Mouse (Mus musculus): Measurements from ENCODE around the gene Olfr339. TPM values are rescaled to one million over a fixed set of nuclear protein-coding genes. Genes with fewer than 3 reads are reported as not detected.
"Not testable (repeated sequence)": the region's sequence is repeated elsewhere in the genome, so short reads cannot be mapped to it uniquely, and the experiment has no call there.

The Olfr339 gene
- not detected in 2 replicates for total RNA-seq (2014; rRNA removed; ENCODE audit: low replicate concordance)
- not detected in 2 replicates for polyA plus RNA-seq (2015; fragmentation: Nextera tagmentation; extraction: Ambion mirVana)

DNA sequence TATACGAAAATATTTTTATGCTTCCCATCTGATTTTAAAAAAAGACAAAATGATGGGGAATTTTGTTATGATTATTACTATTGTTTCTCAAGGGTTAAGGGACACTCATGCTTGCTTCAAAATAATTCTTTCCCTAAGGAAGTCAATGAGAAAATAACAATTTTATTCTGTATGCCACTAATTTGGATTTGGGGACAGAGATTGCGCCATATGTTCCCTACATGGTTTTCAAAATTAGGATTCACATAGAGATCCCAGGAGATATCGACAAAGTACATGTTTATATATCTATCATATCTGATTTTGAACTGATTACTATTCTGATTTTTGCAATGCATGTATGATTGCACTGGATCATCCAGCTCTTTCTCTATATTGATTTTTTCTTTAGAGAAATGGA, at the start of gene Olfr339:
Gene Olfr339 (plus strand): TSS at position 301 of the 400 bp plus-strand sequence.
- Histone ChIP-seq H3K9me3 (replicated peaks; ENCODE audit: control insufficient read depth, low read length) (no peaks in the 10 kb centered on the region), H3K4me2 (ENCODE audit: low read depth, low read length) (no peak within 1 kb of the TSS), H3K9ac (replicated peaks; ENCODE audit: low read depth, low read length) (no peak within 1 kb of the TSS), H3K27me3 (ENCODE audit: control insufficient read depth, insufficient read depth, low read length) (no peaks in the 10 kb centered on the region), H3K4me1 (ENCODE audit: control insufficient read depth, insufficient read depth) (no peaks in the 10 kb centered on the region), H3K4me3 (ENCODE audit: low read depth, low read length) (no peak within 1 kb of the TSS), H3K36me3 (replicated peaks; ENCODE audit: control insufficient read depth, insufficient read depth, low read length) (no peaks in the 10 kb centered on the region), H3K27ac (ENCODE audit: low read depth) (no peak within 1 kb of the TSS)
- 62% methylated on average over 3 of the region's 3 CpGs for WGBS
- TF ChIP-seq EP300 (IDR thresholded peaks at IDR 0.05; ENCODE audit: low read depth) (no peak), CTCF (IDR thresholded peaks at IDR 0.05; ENCODE audit: low read depth) (no peak)
- ATAC-seq (ENCODE audit: insufficient read depth, low read depth) (no peak), DNase-seq (ENCODE audit: low spot score) (no peak)

DNA sequence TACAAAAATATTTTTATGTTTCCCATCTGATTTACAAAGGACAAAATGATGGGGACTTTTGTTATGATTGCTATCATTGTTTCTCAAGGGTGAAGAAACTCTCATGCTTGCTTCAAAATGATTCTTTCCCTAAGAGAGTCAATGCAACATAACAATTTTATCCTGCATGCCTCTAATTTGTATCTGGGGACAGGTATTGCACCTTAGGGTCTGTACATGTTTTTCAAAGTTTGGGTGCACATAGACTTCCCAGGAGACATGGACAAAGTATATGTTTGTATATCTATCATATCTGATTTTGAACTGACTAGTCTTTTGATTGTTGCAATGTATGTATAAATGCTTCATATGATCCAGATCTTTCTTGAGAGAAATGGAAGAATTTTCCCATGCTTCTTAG, 45.5 kb upstream of the Olfr339 start, which contains the start of gene Olfr338:
Gene Olfr338 (plus strand): TSS at position 301 of the 400 bp plus-strand sequence.
- DNase-seq (ENCODE audit: low spot score) (no peak), ATAC-seq (ENCODE audit: insufficient read depth, low read depth) (no peak)
- no peaks in the 10 kb centered on the region for H3K4me1 ChIP-seq (ENCODE audit: control insufficient read depth, insufficient read depth)
- H3K4me2 ChIP-seq (ENCODE audit: low read depth, low read length), result no peak within 1 kb of the TSS
- no peak for TF ChIP-seq EP300 (IDR thresholded peaks at IDR 0.05; ENCODE audit: low read depth)
- no peak for TF ChIP-seq CTCF (IDR thresholded peaks at IDR 0.05; ENCODE audit: low read depth)
- H3K4me3 ChIP-seq (ENCODE audit: low read depth, low read length), result no peak within 1 kb of the TSS
- no peaks in the 10 kb centered on the region for H3K36me3 ChIP-seq (replicated peaks; ENCODE audit: control insufficient read depth, insufficient read depth, low read length)
- H3K27me3 ChIP-seq (ENCODE audit: control insufficient read depth, insufficient read depth, low read length), result no peaks in the 10 kb centered on the region
- no peak within 1 kb of the TSS for H3K9ac ChIP-seq (replicated peaks; ENCODE audit: low read depth, low read length)
- H3K9me3 ChIP-seq (replicated peaks; ENCODE audit: control insufficient read depth, low read length), result no peaks in the 10 kb centered on the region
- no peak within 1 kb of the TSS for H3K27ac ChIP-seq (ENCODE audit: low read depth)

DNA sequence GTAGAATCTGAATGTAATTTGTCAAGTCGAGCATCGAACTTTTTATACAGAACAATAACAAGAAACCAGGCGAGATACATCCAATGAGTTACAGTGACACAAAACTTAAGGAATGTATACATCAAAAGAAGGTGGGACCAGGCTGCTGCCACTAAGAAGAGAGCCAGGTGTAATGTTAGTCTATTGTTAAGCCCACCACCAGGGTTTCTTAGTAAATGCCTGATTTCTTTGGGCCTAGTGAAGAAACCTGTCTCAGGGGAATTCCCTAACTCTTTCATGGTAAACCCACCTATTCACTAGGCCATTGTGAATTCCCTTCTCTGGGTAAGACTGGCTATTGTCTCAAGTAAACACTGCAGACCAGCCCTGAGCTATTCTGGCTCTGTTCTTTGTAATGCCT, 3.6 kb upstream of the Olfr339 start:
- H3K4me1 ChIP-seq (ENCODE audit: control insufficient read depth, insufficient read depth); H3K9ac ChIP-seq (replicated peaks; ENCODE audit: low read depth, low read length); ATAC-seq (ENCODE audit: insufficient read depth, low read depth); H3K36me3 ChIP-seq (replicated peaks; ENCODE audit: control insufficient read depth, insufficient read depth, low read length); H3K9me3 ChIP-seq (replicated peaks; ENCODE audit: control insufficient read depth, low read length); H3K27ac ChIP-seq (ENCODE audit: low read depth); DNase-seq (ENCODE audit: low spot score); H3K4me2 ChIP-seq (ENCODE audit: low read depth, low read length); H3K27me3 ChIP-seq (ENCODE audit: control insufficient read depth, insufficient read depth, low read length); H3K4me3 ChIP-seq (ENCODE audit: low read depth, low read length): not testable (repeated sequence)
- WGBS, result 72% methylated on average over 3 of the region's 3 CpGs

GRCm38 (mm10) chr2:36415591-36415990, 3.2 kb upstream of the Olfr339 start:
- ATAC-seq (ENCODE audit: insufficient read depth, low read depth), result not testable (repeated sequence)
- 85% methylated on average over 7 of the region's 7 CpGs for WGBS

DNA sequence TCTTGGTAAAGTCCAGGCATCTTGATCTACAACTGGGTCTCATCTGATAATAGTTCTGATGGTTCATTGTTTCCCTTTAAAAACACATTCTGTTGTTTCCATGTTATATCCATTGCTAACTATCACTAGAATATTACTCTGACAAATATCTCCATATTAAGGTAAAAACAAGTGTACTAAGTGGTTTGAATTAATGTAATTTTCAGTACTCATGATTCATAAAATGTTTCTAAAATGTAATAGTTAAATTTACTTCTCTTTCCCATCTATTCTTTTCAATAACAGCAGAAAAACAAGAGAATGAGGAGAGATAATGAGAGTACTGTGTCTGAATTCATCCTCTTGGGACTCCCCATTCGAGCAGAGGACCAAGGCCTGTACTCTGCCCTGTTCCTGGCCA, 33.5 kb downstream of the Olfr339 start, which contains the start of gene Olfr340:
Gene Olfr340 (plus strand): TSS at position 301 of the 400 bp plus-strand sequence.
- Histone ChIP-seq H3K4me2 (ENCODE audit: low read depth, low read length) (no peak within 1 kb of the TSS), H3K27me3 (ENCODE audit: control insufficient read depth, insufficient read depth, low read length) (no peaks in the 10 kb centered on the region), H3K9me3 (replicated peaks; ENCODE audit: control insufficient read depth, low read length) (no peaks in the 10 kb centered on the region), H3K4me1 (ENCODE audit: control insufficient read depth, insufficient read depth) (no peaks in the 10 kb centered on the region), H3K4me3 (ENCODE audit: low read depth, low read length) (no peak within 1 kb of the TSS), H3K27ac (ENCODE audit: low read depth) (no peak within 1 kb of the TSS), H3K9ac (replicated peaks; ENCODE audit: low read depth, low read length) (no peak within 1 kb of the TSS), H3K36me3 (replicated peaks; ENCODE audit: control insufficient read depth, insufficient read depth, low read length) (no peaks in the 10 kb centered on the region)
- WGBS, result 50% methylated on average over 1 of the region's 1 CpGs
- no peak for ATAC-seq (ENCODE audit: insufficient read depth, low read depth)
- TF ChIP-seq EP300 (IDR thresholded peaks at IDR 0.05; ENCODE audit: low read depth), result no peak
- no peak for TF ChIP-seq CTCF (IDR thresholded peaks at IDR 0.05; ENCODE audit: low read depth)
- DNase-seq (ENCODE audit: low spot score), result no peak

More at GRCm38 (mm10) chr2:36415591-36415990, 3.2 kb upstream of the Olfr339 start:
- not testable (repeated sequence) for H3K4me3 ChIP-seq (ENCODE audit: low read depth, low read length); H3K9ac ChIP-seq (replicated peaks; ENCODE audit: low read depth, low read length); H3K9me3 ChIP-seq (replicated peaks; ENCODE audit: control insufficient read depth, low read length); H3K27me3 ChIP-seq (ENCODE audit: control insufficient read depth, insufficient read depth, low read length); H3K4me2 ChIP-seq (ENCODE audit: low read depth, low read length); DNase-seq (ENCODE audit: low spot score); H3K27ac ChIP-seq (ENCODE audit: low read depth); H3K36me3 ChIP-seq (replicated peaks; ENCODE audit: control insufficient read depth, insufficient read depth, low read length); H3K4me1 ChIP-seq (ENCODE audit: control insufficient read depth, insufficient read depth)

DNA sequence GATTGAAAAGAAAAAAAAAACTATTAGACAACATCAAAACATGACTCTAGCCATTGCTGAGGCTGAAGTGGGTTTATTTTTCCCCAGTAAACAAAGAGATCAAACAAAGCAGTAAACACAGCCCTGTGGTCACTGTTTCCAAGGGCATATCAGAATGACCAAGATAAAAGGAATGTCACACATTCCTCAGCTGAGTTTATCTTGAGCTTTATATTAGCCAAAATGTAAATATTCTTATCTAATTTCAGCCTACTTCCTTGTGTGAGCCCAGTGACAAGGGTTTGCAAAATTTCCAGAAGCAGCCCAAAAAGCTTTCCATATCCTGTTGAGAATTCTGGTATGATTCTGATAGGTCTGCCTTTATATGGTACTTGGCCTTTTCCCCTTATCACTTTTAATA, 54.9 kb downstream of the Olfr339 start:
- H3K4me1 ChIP-seq (ENCODE audit: control insufficient read depth, insufficient read depth), result no peaks in the 10 kb centered on the region
- ATAC-seq (ENCODE audit: insufficient read depth, low read depth), result no peak
- H3K36me3 ChIP-seq (replicated peaks; ENCODE audit: control insufficient read depth, insufficient read depth, low read length), result no peaks in the 10 kb centered on the region
- TF ChIP-seq EP300 (IDR thresholded peaks at IDR 0.05; ENCODE audit: low read depth), result no peak
- TF ChIP-seq CTCF (IDR thresholded peaks at IDR 0.05; ENCODE audit: low read depth), result no peak
- no peak overlapping the region for H3K4me2 ChIP-seq (ENCODE audit: low read depth, low read length)
- no peak overlapping the region for H3K27ac ChIP-seq (ENCODE audit: low read depth)
- H3K27me3 ChIP-seq (ENCODE audit: control insufficient read depth, insufficient read depth, low read length), result no peaks in the 10 kb centered on the region
- H3K4me3 ChIP-seq (ENCODE audit: low read depth, low read length), result no peak overlapping the region
- no peak for DNase-seq (ENCODE audit: low spot score)
- H3K9me3 ChIP-seq (replicated peaks; ENCODE audit: control insufficient read depth, low read length), result peaks cover 9% of the 10 kb centered on the region; the same call in 1 of the 2 replicates
- H3K9ac ChIP-seq (replicated peaks; ENCODE audit: low read depth, low read length), result no peak overlapping the region

Other genes starting within 250 kb of the Olfr339 start
- gene Ptgs1, start 188.5 kb upstream of the Olfr339 start, total RNA-seq (2014; rRNA removed; ENCODE audit: low replicate concordance), result 49.7 and 55.9 TPM in 2 replicates
- 21.6 and 21.9 TPM in 2 replicates for gene Ptgs1, start 188.5 kb upstream of the Olfr339 start, polyA plus RNA-seq (2015; fragmentation: Nextera tagmentation; extraction: Ambion mirVana)
- gene Olfr338, start 45.4 kb upstream of the Olfr339 start, total RNA-seq (2014; rRNA removed; ENCODE audit: low replicate concordance), result not detected in 2 replicates
- gene Olfr338, start 45.4 kb upstream of the Olfr339 start, polyA plus RNA-seq (2015; fragmentation: Nextera tagmentation; extraction: Ambion mirVana), result not detected in 2 replicates
- not detected in 2 replicates for gene Olfr340, start 33.6 kb downstream of the Olfr339 start, total RNA-seq (2014; rRNA removed; ENCODE audit: low replicate concordance)
- not detected in 2 replicates for gene Olfr340, start 33.6 kb downstream of the Olfr339 start, polyA plus RNA-seq (2015; fragmentation: Nextera tagmentation; extraction: Ambion mirVana)
- gene Olfr341, start 63.5 kb downstream of the Olfr339 start, total RNA-seq (2014; rRNA removed; ENCODE audit: low replicate concordance), result not detected in 2 replicates
- not detected in 2 replicates for gene Olfr341, start 63.5 kb downstream of the Olfr339 start, polyA plus RNA-seq (2015; fragmentation: Nextera tagmentation; extraction: Ambion mirVana)
- gene Olfr342, start 106.1 kb downstream of the Olfr339 start, total RNA-seq (2014; rRNA removed; ENCODE audit: low replicate concordance), result not detected in 2 replicates
- gene Olfr342, start 106.1 kb downstream of the Olfr339 start, polyA plus RNA-seq (2015; fragmentation: Nextera tagmentation; extraction: Ambion mirVana), result not detected in 2 replicates
- not detected in 2 replicates for gene Olfr344, start 147.7 kb downstream of the Olfr339 start, total RNA-seq (2014; rRNA removed; ENCODE audit: low replicate concordance)
- gene Olfr344, start 147.7 kb downstream of the Olfr339 start, polyA plus RNA-seq (2015; fragmentation: Nextera tagmentation; extraction: Ambion mirVana), result not detected in 2 replicates
- not detected in 2 replicates for gene Olfr345, start 221.1 kb downstream of the Olfr339 start, total RNA-seq (2014; rRNA removed; ENCODE audit: low replicate concordance)
- gene Olfr345, start 221.1 kb downstream of the Olfr339 start, polyA plus RNA-seq (2015; fragmentation: Nextera tagmentation; extraction: Ambion mirVana), result not detected in 2 replicates

Measured in heart, postnatal 0 days (tissue).